Mouse (Mus musculus) urinary bladder, adult 18-20 months (tissue): ENCODE measurements around the gene Nfkbil1.

Experiments used
- DNase-seq, 2 experiments: peaks; one replicate each; pipeline ENCODE4 v3.0.0; 2022; ENCODE audit warnings: low spot score in 2 of 2, mixed read lengths in 2 of 2

Gene Nfkbil1

GRCm38 (mm10) chr17:35202442-35202841 lies 33.1 kb downstream of the Nfkbil1 start:
- no peak for DNase-seq

GRCm38 (mm10) chr17:35201787-35202186 lies 33.8 kb downstream of the Nfkbil1 start, which contains the start of gene Tnf:
Gene Tnf, minus strand, starts transcription at chr17:35202007.
- DNase-seq = no peak

- DNase-seq = no peak
Measured at GRCm38 (mm10) chr17:35201128-35201527, 34.5 kb downstream of the Nfkbil1 start.

- no peak for DNase-seq
Measured at GRCm38 (mm10) chr17:35200398-35200797, 35.2 kb downstream of the Nfkbil1 start.

- DNase-seq = no peak
Measured at GRCm38 (mm10) chr17:35198946-35199345, 36.6 kb downstream of the Nfkbil1 start.

GRCm38 (mm10) chr17:35198029-35198428 lies 37.6 kb downstream of the Nfkbil1 start:
- no peak for DNase-seq

GRCm38 (mm10) chr17:35197126-35197525 lies 38.5 kb downstream of the Nfkbil1 start:
- DNase-seq = no peak

- no peak for DNase-seq
Measured at GRCm38 (mm10) chr17:35196321-35196641, 39.3 kb downstream of the Nfkbil1 start.

- DNase-seq = peak; percentile 63 to 76
Measured at GRCm38 (mm10) chr17:35195631-35196320, 39.8 kb downstream of the Nfkbil1 start.

- DNase-seq = no peak
Measured at GRCm38 (mm10) chr17:35194844-35195630, 40.6 kb downstream of the Nfkbil1 start.

- no peak for DNase-seq
Measured at GRCm38 (mm10) chr17:35193881-35194843, 41.4 kb downstream of the Nfkbil1 start, which contains the start of gene Ltb. Gene Ltb, plus strand, starts transcription at chr17:35194439.

GRCm38 (mm10) chr17:35192924-35193323 lies 42.7 kb downstream of the Nfkbil1 start:
- DNase-seq = no peak

- DNase-seq = no peak
Measured at GRCm38 (mm10) chr17:35191723-35192122, 43.9 kb downstream of the Nfkbil1 start.

GRCm38 (mm10) chr17:35190096-35190495 lies 45.5 kb downstream of the Nfkbil1 start:
- no peak for DNase-seq

- no peak for DNase-seq
Measured at GRCm38 (mm10) chr17:35189186-35189585, 46.4 kb downstream of the Nfkbil1 start.

GRCm38 (mm10) chr17:35187959-35188610 lies 47.5 kb downstream of the Nfkbil1 start, which contains the start of gene Lst1:
Gene Lst1, minus strand, starts transcription at chr17:35188439.
- DNase-seq = no peak

- DNase-seq = no peak
Measured at GRCm38 (mm10) chr17:35187345-35187744, 48.2 kb downstream of the Nfkbil1 start.

GRCm38 (mm10) chr17:35186681-35187080 lies 48.9 kb downstream of the Nfkbil1 start:
- no peak for DNase-seq

- peak in 1 of 2 experiments; percentile 64 for DNase-seq
Measured at GRCm38 (mm10) chr17:35185639-35186611, 49.7 kb downstream of the Nfkbil1 start.

- DNase-seq = no peak
Measured at GRCm38 (mm10) chr17:35180093-35180492, 55.5 kb downstream of the Nfkbil1 start.
